Mouse (Mus musculus) forebrain, embryonic 15.5 days (tissue): Measurements from ENCODE around the gene Rdh7. TPM values are rescaled to one million over a fixed set of nuclear protein-coding genes. Genes with fewer than 3 reads are reported as not detected.
"Not testable (repeated sequence)": the region's sequence is repeated elsewhere in the genome, so short reads cannot be mapped to it uniquely, and the experiment has no call there.

ENCODE experiments used
- ATAC-seq: fragments of 200-750 bp; cut with Nextera tagmentation; replicated peaks from 2 replicates; pipeline ENCODE4 v1.8.0; 2017; ENCODE audit warnings: mild to moderate bottlenecking, moderate TSS enrichment, moderate library complexity
- H3K27ac ChIP-seq: fragments of 300-500 bp; sonication (generic); replicated peaks from 2 replicates; pipeline ENCODE4 v1.5.1; 2015; ENCODE audit warnings: mild to moderate bottlenecking, inconsistent platforms
- H3K27me3 ChIP-seq: fragments of 300-500 bp; sonication (generic); 2 replicates; pipeline ENCODE4 v1.6.1; 2015; ENCODE audit warnings: inconsistent platforms
- H3K36me3 ChIP-seq: fragments of 300-500 bp; sonication (generic); 2 replicates; pipeline ENCODE4 v1.6.1; 2015; ENCODE audit warnings: mild to moderate bottlenecking, inconsistent platforms
- H3K4me1 ChIP-seq: fragments of 300-500 bp; sonication (generic); 2 replicates; pipeline ENCODE4 v1.6.1; 2015; ENCODE audit warnings: inconsistent platforms
- H3K4me2 ChIP-seq: fragments of 300-500 bp; sonication (generic); replicated peaks from 2 replicates; pipeline ENCODE4 v1.6.1; 2015; ENCODE audit warnings: mild to moderate bottlenecking, inconsistent platforms
- H3K4me3 ChIP-seq: fragments of 300-500 bp; sonication (generic); 2 replicates; pipeline ENCODE4 v1.5.1; 2015; ENCODE audit warnings: mild to moderate bottlenecking, inconsistent platforms
- H3K9ac ChIP-seq: fragments of 300-500 bp; sonication (generic); replicated peaks from 2 replicates; pipeline ENCODE4 v1.6.1; 2015; ENCODE audit warnings: mild to moderate bottlenecking, inconsistent platforms
- H3K9me3 ChIP-seq: fragments of 300-500 bp; sonication (generic); 2 replicates; pipeline ENCODE4 v1.6.1; 2016; ENCODE audit warnings: inconsistent platforms
- WGBS: fragments of 180-500 bp; shearing (Covaris S2); methylation state at CpG from one replicate; pipeline ENCODE4 v1.1.7; 2015; ENCODE audit warnings: mixed read lengths; 5-methylcytosine and 5-hydroxymethylcytosine counted together
- polyA plus RNA-seq: library from polyadenylated mRNA; unstranded; fragments of >200 nt; fragmentation: Nextera tagmentation; extraction: Ambion mirVana; gene quantifications from 2 replicates; pipeline ENCODE4 v1.2.1, GENCODE M21; 2015

Gene Rdh7
- polyA plus RNA-seq, 1 experiment from 2014 or later, result not detected

DNA sequence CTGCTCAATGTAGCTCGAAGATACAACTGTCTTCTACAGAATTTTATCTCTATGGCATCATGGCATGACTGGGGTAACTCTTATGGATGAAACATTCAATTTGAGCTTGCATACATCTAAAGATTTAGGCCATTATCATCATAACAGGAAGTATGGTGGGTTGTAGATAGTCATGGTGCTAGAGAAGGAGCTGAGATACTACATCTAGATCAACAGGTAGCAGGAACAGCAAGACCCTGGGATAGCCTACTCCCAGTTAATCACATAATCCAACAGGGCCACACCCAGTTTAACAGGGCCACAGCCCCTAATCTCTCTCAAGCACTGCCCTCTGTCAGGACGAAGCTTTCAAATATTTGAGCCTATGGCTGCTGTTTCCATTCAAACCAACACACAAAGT is 47.8 kb downstream of the Rdh7 start:
- Histone ChIP-seq H3K4me1 (no peaks in the 10 kb centered on the region), H3K27me3 (no peaks in the 10 kb centered on the region), H3K9me3 (no peaks in the 10 kb centered on the region), H3K4me2 (no peak overlapping the region), H3K9ac (no peak overlapping the region), H3K27ac (no peak overlapping the region), H3K36me3 (no peaks in the 10 kb centered on the region), H3K4me3 (no peak overlapping the region)
- 68% methylated on average over 2 of the region's 2 CpGs for WGBS
- no peak for ATAC-seq

DNA sequence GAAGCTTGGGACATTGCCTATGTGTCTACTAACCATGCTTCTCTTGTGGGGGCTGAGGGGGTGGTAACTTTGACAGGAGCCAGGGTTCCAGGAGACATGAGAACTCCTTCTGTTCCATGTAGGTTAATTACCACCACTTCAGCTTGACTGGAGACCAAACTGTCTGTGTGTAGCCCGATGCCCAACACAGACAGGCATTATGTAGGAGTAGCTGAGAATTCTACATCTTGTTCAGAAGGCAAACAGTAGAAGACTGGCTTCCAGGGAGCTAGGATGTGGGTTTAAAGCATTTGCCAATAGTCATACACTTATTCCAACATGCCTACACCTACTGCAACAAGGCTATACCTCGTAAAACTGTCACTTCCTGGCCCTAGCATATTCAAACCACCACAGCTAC is 50.1 kb downstream of the Rdh7 start:
- no peak overlapping the region for H3K4me2 ChIP-seq
- no peak overlapping the region for H3K27ac ChIP-seq
- WGBS, result 89% methylated on average over 2 of the region's 2 CpGs
- no peak overlapping the region for H3K4me3 ChIP-seq
- ATAC-seq, result no peak
- no peak overlapping the region for H3K9ac ChIP-seq
- H3K4me1 ChIP-seq, result no peaks in the 10 kb centered on the region
- H3K27me3 ChIP-seq, result no peaks in the 10 kb centered on the region
- no peaks in the 10 kb centered on the region for H3K36me3 ChIP-seq
- no peaks in the 10 kb centered on the region for H3K9me3 ChIP-seq

DNA sequence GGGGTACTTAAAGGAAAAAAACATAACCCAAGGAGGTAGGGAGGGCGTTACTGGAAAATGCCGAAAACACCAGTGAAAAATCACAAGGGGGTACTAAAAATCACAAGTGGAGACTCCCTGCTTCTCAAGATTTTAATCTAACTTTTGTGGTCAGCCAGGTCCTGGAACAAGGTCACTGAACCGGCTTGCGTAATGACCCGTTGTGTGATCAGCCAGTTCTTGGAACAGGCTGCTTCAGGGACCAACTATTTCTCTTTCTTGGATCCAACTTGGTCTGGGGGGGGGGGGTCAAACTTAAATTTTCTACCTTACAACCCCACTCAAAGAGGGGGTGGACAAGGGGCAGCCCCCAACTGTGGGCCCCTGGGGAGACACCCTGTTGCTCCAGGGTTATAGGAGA is 50.8 kb downstream of the Rdh7 start:
- H3K9me3 ChIP-seq, H3K4me2 ChIP-seq, H3K36me3 ChIP-seq, H3K27me3 ChIP-seq, H3K4me1 ChIP-seq, H3K4me3 ChIP-seq, H3K9ac ChIP-seq, H3K27ac ChIP-seq, ATAC-seq: not testable (repeated sequence)
- WGBS, result 91% methylated on average over 5 of the region's 5 CpGs

- no peak overlapping the region for H3K4me3 ChIP-seq
- no peaks in the 10 kb centered on the region for H3K4me1 ChIP-seq
- no peak overlapping the region for H3K27ac ChIP-seq
- H3K4me2 ChIP-seq, result no peak overlapping the region
- H3K27me3 ChIP-seq, result no peaks in the 10 kb centered on the region
- WGBS, result 83% methylated on average over 5 of the region's 5 CpGs
- H3K36me3 ChIP-seq, result no peaks in the 10 kb centered on the region
- ATAC-seq, result no peak
- no peak overlapping the region for H3K9ac ChIP-seq
- H3K9me3 ChIP-seq, result no peaks in the 10 kb centered on the region
These were observed 53.3 kb downstream of the Rdh7 start for GRCm38 (mm10) chr10:127835292-127835691.

DNA sequence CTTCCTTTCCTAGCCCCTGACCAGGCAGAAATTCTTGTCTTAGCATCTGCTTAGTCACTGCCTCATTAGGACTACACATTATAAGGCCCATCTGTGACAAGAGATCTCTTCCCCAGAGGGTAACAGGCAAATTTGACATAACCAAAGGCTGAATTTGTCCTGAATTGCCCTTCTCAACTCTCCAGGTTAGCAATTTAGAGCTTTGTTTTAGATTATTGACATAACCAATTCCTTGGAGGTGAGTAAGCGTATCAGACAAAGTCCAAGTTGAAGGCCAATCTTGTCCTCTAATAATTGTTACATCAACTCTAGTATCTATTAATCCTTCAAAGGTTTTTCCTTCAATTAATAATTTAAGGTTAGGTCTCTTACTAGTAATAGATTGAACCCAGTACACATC is 54.4 kb downstream of the Rdh7 start:
- H3K9ac ChIP-seq, H3K4me2 ChIP-seq, H3K4me1 ChIP-seq, H3K36me3 ChIP-seq, ATAC-seq, H3K27me3 ChIP-seq, H3K4me3 ChIP-seq, H3K27ac ChIP-seq, H3K9me3 ChIP-seq: not testable (repeated sequence)
- 94% methylated on average over 1 of the region's 1 CpGs for WGBS

Other genes with a start within 250 kb of the Rdh7 start
- gene Stat6, start 245.8 kb downstream of the Rdh7 start, polyA plus RNA-seq, result 3.4 and 3.7 TPM in 2 replicates
- gene Nemp1, start 221.9 kb downstream of the Rdh7 start, polyA plus RNA-seq, result 4.8 and 5.8 TPM in 2 replicates
- 2.9 and 3.9 TPM in 2 replicates for gene Nab2, start 220.2 kb downstream of the Rdh7 start, polyA plus RNA-seq
- 0.87 and 1.1 TPM in 2 replicates for gene Myo1a, start 183.6 kb downstream of the Rdh7 start, polyA plus RNA-seq
- gene Tac2, start 164.3 kb downstream of the Rdh7 start, polyA plus RNA-seq, result 4.5 and 6.6 TPM in 2 replicates
- 4.0 and 4.1 TPM in 2 replicates for gene Zbtb39, start 149.3 kb downstream of the Rdh7 start, polyA plus RNA-seq
- gene Gpr182, start 137.1 kb downstream of the Rdh7 start, polyA plus RNA-seq, result 0.60 and 0.74 TPM in 2 replicates
- not detected in 2 replicates for gene Rdh1, start 129.1 kb downstream of the Rdh7 start, polyA plus RNA-seq
- gene Rdh16f1, start 129.0 kb downstream of the Rdh7 start, polyA plus RNA-seq, result not detected in 2 replicates
- gene Rdh9, start 112.4 kb downstream of the Rdh7 start, polyA plus RNA-seq, result 0.22 and 0.24 TPM in 2 replicates
- gene Rdh16, start 87.7 kb downstream of the Rdh7 start, polyA plus RNA-seq, result 0.08 TPM in 1 of 2 replicates, not detected in the other
- gene Rdh19, start 38.9 kb downstream of the Rdh7 start, polyA plus RNA-seq, result not detected in 2 replicates
- gene Rdh16f2, start 22.3 kb downstream of the Rdh7 start, polyA plus RNA-seq, result not detected in 2 replicates
- not detected in 2 replicates for gene Sdr9c7, start 9.7 kb upstream of the Rdh7 start, polyA plus RNA-seq
- not detected in 2 replicates for gene Hsd17b6, start 118.8 kb upstream of the Rdh7 start, polyA plus RNA-seq
- 61.6 and 62.3 TPM in 2 replicates for gene Prim1, start 126.4 kb upstream of the Rdh7 start, polyA plus RNA-seq
- 599 and 612 TPM in 2 replicates for gene Naca, start 146.8 kb upstream of the Rdh7 start, polyA plus RNA-seq
- 430 and 444 TPM in 2 replicates for gene Ptges3, start 170.1 kb upstream of the Rdh7 start, polyA plus RNA-seq
- gene Atp5b, start 194.5 kb upstream of the Rdh7 start, polyA plus RNA-seq, result 2,026 and 2,088 TPM in 2 replicates
- gene Baz2a, start 202.8 kb upstream of the Rdh7 start, polyA plus RNA-seq, result 9.1 and 9.8 TPM in 2 replicates